Mouse (Mus musculus) stomach, embryonic 16.5 days (tissue): ENCODE measurements around the gene Akap2. TPM values are rescaled to one million over a fixed set of nuclear protein-coding genes. Genes with fewer than 3 reads are reported as not detected.
A peak's percentile ranks its signal among the peaks of the same experiment; 100 is the strongest.

ENCODE experiments used
- ATAC-seq: fragments of 200-750 bp; cut with Nextera tagmentation; 2 replicates; pipeline ENCODE4 v1.8.0; 2017; ENCODE audit warnings: moderate number of reproducible peaks, moderate TSS enrichment; ENCODE audit not compliant: insufficient read depth, low FRiP score
- H3K27ac ChIP-seq: fragments of 300-500 bp; sonication (generic); 2 replicates; pipeline ENCODE4 v1.5.1; 2014; ENCODE audit warnings: low read length
- H3K27me3 ChIP-seq: fragments of 300-500 bp; sonication (generic); 2 replicates; pipeline ENCODE4 v1.6.1; 2014; ENCODE audit warnings: low read length, control low read depth, mixed read lengths; ENCODE audit not compliant: control insufficient read depth, insufficient read depth
- H3K36me3 ChIP-seq: fragments of 300-500 bp; sonication (generic); 2 replicates; pipeline ENCODE4 v1.6.1; 2014; ENCODE audit warnings: low read length; ENCODE audit not compliant: control insufficient read depth, insufficient read depth
- H3K4me1 ChIP-seq: fragments of 300-500 bp; sonication (generic); 2 replicates; pipeline ENCODE4 v1.6.1; 2014; ENCODE audit warnings: low read length, control low read depth, mixed read lengths; ENCODE audit not compliant: control insufficient read depth, insufficient read depth
- H3K4me2 ChIP-seq: fragments of 300-500 bp; sonication (generic); 2 replicates; pipeline ENCODE4 v1.6.1; 2014; ENCODE audit warnings: low read depth, low read length, mixed read lengths
- H3K4me3 ChIP-seq: fragments of 300-500 bp; sonication (generic); replicated peaks from 2 replicates; pipeline ENCODE4 v1.5.1; 2014; ENCODE audit warnings: mild to moderate bottlenecking, low read length
- H3K9ac ChIP-seq: fragments of 300-500 bp; sonication (generic); 2 replicates; pipeline ENCODE4 v1.6.1; 2014; ENCODE audit warnings: low read length
- H3K9me3 ChIP-seq: fragments of 300-500 bp; sonication (generic); replicated peaks from 2 replicates; pipeline ENCODE4 v1.6.1; 2016; ENCODE audit warnings: low read length, control low read depth; ENCODE audit not compliant: control insufficient read depth
- WGBS: fragments of 180-500 bp; shearing (Covaris S2); extraction: QIAGEN DNeasy Blood & Tissue Kit; methylation state at CpG from one replicate; pipeline ENCODE4 v1.1.7; 2014; 5-methylcytosine and 5-hydroxymethylcytosine counted together
- polyA plus RNA-seq: library from polyadenylated mRNA; unstranded; fragments of >200 nt; fragmentation: Nextera tagmentation; extraction: Ambion mirVana; gene quantifications from 2 replicates; pipeline ENCODE4 v1.2.1, GENCODE M21; 2015

Akap2 gene
- polyA plus RNA-seq, 1 experiment from 2014 or later, result 26.5 TPM

DNA sequence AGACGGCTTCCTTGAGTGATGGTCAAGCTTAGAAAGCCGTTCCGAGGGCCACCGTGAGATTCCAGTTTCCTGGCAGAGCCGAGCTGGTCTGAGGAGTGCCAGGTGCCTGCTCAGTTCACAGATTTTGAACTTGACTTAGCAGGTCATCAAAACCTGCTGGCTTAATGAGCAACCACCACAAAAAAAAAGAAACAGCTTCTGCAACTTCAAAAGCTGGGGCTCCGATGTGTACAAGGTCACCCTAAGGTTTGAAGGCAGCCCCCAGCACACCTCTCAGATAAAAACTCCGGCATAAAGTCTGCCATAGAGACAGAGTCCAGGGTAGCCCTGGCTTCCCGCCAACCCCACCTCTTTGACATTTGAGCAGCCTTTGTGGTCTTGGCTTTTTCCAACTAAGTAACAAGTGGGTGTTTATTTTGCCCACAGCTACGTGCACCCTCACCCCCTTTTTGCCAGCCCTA, 198.8 kb downstream of the Akap2 start, which contains the start of gene D630039A03Rik:
Gene D630039A03Rik, minus strand, starts transcription at position 97 of the 461 bp plus-strand sequence.
- 11% methylated on average over 9 of the region's 9 CpGs for WGBS
- no peaks in the 10 kb centered on the region for H3K36me3 ChIP-seq

GRCm38 (mm10) chr4:57916711-57917110, 199.3 kb downstream of the Akap2 start:
- Histone ChIP-seq H3K4me3 (no peak overlapping the region), H3K4me2 (peak overlapping the region; percentile 50; the same call in 1 of the 2 replicates), H3K36me3 (no peaks in the 10 kb centered on the region), H3K27ac (peak overlapping the region; percentile 92), H3K9ac (no peak overlapping the region), H3K9me3 (no peaks in the 10 kb centered on the region), H3K4me1 (peaks cover 13% of the 10 kb centered on the region; the same call in 1 of the 2 replicates), H3K27me3 (no peaks in the 10 kb centered on the region)
- no peak for ATAC-seq
- WGBS, result 63% methylated on average over 4 of the region's 4 CpGs

More for the DNA sequence above, 198.8 kb downstream of the Akap2 start, which contains the start of gene D630039A03Rik:
- Histone ChIP-seq H3K27me3 (no peaks in the 10 kb centered on the region), H3K27ac (peak within 1 kb of the TSS; percentile 92), H3K4me2 (peak within 1 kb of the TSS; percentile 50), H3K4me3 (peak within 1 kb of the TSS; percentile 45), H3K9me3 (no peaks in the 10 kb centered on the region), H3K9ac (peak within 1 kb of the TSS; percentile 72), H3K4me1 (peaks cover 13% of the 10 kb centered on the region; the same call in 1 of the 2 replicates)
- ATAC-seq, result peak; percentile 76

GRCm38 (mm10) chr4:57919494-57920423, 202.3 kb downstream of the Akap2 start:
- Histone ChIP-seq H3K36me3 (no peaks in the 10 kb centered on the region), H3K9me3 (no peaks in the 10 kb centered on the region), H3K4me2 (no peak overlapping the region), H3K4me3 (no peak overlapping the region), H3K4me1 (peaks cover 10% of the 10 kb centered on the region; the same call in 1 of the 2 replicates), H3K27me3 (no peaks in the 10 kb centered on the region), H3K9ac (no peak overlapping the region), H3K27ac (no peak overlapping the region)
- 27% methylated on average over 8 of the region's 8 CpGs for WGBS
- ATAC-seq, result no peak

DNA sequence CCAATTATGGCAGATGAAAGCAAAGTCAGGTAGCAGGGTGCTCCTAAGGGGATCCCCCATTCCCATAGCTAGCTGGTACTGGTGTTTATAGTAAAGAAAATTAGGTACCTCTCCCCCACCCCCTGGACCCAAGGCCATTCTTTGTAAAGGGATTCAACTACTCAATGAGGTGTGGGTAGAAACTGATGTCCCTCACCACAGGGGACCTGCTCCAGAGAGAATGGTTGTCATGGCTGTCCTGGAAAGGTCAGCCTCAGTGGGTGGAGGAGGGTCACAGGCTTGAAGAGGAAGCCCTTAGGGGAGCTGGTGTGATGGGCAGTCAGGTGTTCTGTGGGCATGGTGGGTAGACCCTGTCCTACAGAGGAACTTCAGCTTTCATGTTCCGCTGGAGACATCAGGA, 203.1 kb downstream of the Akap2 start:
- Histone ChIP-seq H3K27me3 (no peaks in the 10 kb centered on the region), H3K4me3 (no peak overlapping the region), H3K9me3 (no peaks in the 10 kb centered on the region), H3K4me2 (no peak overlapping the region), H3K4me1 (peaks cover 6% of the 10 kb centered on the region; the same call in 1 of the 2 replicates), H3K9ac (no peak overlapping the region), H3K36me3 (no peaks in the 10 kb centered on the region), H3K27ac (no peak overlapping the region)
- 87% methylated on average over 1 of the region's 1 CpGs for WGBS
- no peak for ATAC-seq

- no peak for ATAC-seq
- H3K27ac ChIP-seq, result no peak overlapping the region
- H3K9ac ChIP-seq, result no peak overlapping the region
- WGBS, result 23% methylated on average over 5 of the region's 5 CpGs
- H3K9me3 ChIP-seq, result no peaks in the 10 kb centered on the region
- no peak overlapping the region for H3K4me2 ChIP-seq
- H3K4me1 ChIP-seq, result 0 out of 2 replicates have a peak, but pooled peaks cover 3% of the 10 kb centered on the region
- no peaks in the 10 kb centered on the region for H3K27me3 ChIP-seq
- H3K36me3 ChIP-seq, result no peaks in the 10 kb centered on the region
- no peak overlapping the region for H3K4me3 ChIP-seq
Observed at GRCm38 (mm10) chr4:57922171-57922570, 204.7 kb downstream of the Akap2 start.

DNA sequence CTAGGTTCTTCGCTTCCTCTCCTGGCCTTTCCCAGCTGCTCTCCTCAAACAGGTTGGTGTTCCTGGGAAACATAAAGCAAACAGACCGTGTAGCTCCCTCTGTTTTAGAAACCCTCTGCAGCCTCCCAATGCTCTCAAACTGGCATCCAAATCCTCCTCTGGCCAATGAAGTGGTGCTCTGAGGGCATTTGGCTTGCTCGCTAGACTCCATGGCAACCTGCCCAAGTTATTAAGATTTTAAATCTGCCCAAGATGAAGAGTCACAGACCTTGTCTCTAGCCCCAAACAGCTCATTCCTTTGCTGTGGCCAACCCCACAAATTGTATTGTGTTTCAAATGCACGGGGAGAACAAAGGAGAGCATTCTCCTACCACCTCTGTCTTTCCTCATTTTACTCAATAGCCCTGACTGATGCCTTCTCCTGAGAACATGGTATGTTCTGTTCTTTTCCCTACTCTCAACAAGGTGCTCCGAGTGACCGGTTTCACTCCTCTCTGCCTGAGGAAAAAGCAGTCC, 207.2 kb downstream of the Akap2 start:
- no peaks in the 10 kb centered on the region for H3K27me3 ChIP-seq
- H3K4me3 ChIP-seq, result no peak overlapping the region
- H3K4me2 ChIP-seq, result no peak overlapping the region
- WGBS, result 74% methylated on average over 6 of the region's 6 CpGs
- H3K9me3 ChIP-seq, result no peaks in the 10 kb centered on the region
- H3K27ac ChIP-seq, result no peak overlapping the region
- peak overlapping the region; percentile 5; the same call in 1 of the 2 replicates for H3K9ac ChIP-seq
- ATAC-seq, result no peak
- no peaks in the 10 kb centered on the region for H3K36me3 ChIP-seq
- 0 out of 2 replicates have a peak, but pooled peaks cover 1% of the 10 kb centered on the region for H3K4me1 ChIP-seq

DNA sequence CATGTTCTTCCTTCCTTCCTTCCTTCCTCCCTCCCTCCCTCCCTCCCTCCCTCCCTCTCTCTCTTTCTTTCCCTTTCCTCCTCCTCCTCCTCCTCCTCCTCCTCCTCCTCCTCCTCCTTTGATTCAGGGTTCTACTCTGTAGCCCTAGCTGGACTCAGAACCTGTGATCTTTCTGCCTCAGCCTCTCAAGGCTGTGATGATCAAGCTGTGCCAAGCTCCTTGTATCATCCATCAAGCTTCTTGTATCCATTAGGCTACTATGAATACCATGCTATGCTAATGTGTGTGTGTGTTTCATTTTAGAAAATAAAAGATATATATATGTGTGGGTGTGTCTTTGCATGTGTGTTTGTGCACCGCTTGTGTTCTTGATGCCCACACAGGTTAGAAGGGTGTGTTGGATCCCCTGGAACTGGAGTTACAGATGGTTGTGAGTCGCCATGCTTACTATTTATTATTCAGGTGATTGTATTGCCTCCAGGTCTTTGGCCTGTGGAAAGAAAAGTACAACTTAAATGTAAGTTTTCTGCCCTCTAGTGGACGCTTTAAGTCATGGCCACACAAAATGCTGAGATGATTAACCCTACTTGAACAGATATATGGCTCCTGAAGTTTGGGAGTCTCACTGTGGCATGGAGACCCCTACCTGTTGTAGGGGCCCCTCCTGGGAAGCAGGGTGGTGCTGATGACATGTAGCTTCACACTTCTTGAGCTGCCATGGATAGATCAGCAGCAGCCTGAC, 210.2 kb downstream of the Akap2 start:
- no peaks in the 10 kb centered on the region for H3K4me1 ChIP-seq
- no peak overlapping the region for H3K9ac ChIP-seq
- no peak overlapping the region for H3K27ac ChIP-seq
- no peak overlapping the region for H3K4me2 ChIP-seq
- no peak overlapping the region for H3K4me3 ChIP-seq
- no peaks in the 10 kb centered on the region for H3K36me3 ChIP-seq
- ATAC-seq, result peak; percentile 33; the same call in 1 of the 2 replicates
- no peaks in the 10 kb centered on the region for H3K27me3 ChIP-seq
- WGBS, result 20% methylated on average over 3 of the region's 3 CpGs
- 0 out of 2 replicates have a peak, but pooled peaks cover 2% of the 10 kb centered on the region for H3K9me3 ChIP-seq

DNA sequence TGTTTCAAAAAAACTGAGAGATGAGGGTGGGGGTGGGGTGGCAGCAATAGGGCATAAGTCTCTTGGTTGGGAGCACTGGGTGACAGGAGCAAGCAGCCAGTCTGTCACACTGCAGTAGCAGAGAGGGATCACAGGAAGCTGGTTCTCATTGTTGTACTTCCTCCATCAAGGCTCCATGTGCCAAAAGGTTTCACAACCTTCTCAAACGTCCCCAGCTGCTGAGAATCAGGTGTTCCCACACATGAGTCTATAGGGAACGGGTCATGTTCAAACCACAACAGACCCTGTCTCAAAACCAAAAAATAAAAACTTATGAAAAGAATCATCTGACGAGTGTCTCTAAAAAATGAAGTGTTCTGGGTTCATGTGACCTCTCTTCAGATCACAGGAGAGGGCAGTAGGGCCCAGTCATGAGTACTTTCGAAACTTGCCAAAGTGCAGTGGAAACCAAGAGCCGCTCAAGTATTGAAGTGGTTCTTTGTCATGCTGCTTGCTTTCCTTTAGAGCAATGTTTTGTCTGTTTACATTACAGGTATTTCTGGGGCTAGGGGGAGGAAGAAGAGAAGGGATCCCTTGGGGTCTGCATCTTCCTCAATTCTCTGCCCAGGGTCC, 213.2 kb downstream of the Akap2 start:
- Histone ChIP-seq H3K4me3 (no peak overlapping the region), H3K27me3 (no peaks in the 10 kb centered on the region), H3K9ac (no peak overlapping the region), H3K4me2 (no peak overlapping the region), H3K27ac (no peak overlapping the region), H3K9me3 (0 out of 2 replicates have a peak, but pooled peaks cover 4% of the 10 kb centered on the region), H3K36me3 (no peaks in the 10 kb centered on the region), H3K4me1 (no peaks in the 10 kb centered on the region)
- 75% methylated on average over 5 of the region's 5 CpGs for WGBS
- no peak for ATAC-seq
